Mouse (Mus musculus): ENCODE measurements around the gene Plekhb2.

DNA sequence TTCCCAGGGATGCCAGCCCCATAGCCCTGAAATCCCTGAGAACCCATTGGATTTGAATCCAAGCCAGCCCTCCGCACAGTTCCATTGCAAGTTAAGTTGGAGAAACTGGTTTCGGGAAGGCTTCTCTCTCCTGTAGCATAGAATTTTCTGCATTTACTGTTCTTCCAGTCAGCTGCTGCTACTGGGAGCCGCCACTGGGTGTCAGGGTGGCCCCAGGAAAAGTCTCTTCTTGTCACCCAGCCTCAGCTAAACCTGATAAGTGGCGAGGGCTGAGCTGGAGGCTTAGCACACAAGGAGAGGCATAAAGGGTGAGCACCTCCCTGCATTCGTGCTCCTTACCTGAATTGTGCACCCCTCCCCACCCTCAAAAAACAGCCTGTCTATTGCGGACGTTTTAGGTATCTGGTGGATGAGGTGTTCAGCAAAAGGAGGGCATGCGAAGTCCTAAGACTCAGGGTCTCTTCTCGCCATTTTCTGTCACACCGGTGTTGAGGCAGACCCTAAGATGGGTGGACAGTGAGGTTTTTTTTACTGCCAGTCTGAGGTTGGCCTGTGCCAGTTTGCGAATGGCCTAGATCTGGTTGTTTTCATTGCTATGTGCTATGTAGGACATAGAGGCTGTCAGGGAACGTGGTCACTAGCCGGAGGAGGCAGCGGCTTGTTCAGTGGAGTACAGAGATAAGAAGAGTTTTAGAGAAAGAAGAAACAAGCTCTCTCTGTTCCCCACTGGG is 41.9 kb downstream of the Plekhb2 start:
- TF ChIP-seq CTCF (IDR thresholded peaks at IDR 0.05; ENCODE audit: low read depth, low read length), result no peak
- TF ChIP-seq POLR2AphosphoS5 (IDR thresholded peaks at IDR 0.05; ENCODE audit: insufficient replicate concordance, low read depth, low read length), result no peak
- no peak for TF ChIP-seq GATA2 (IDR thresholded peaks at IDR 0.05; ENCODE audit: borderline replicate concordance, low read depth, low read length)
- no peak for TF ChIP-seq TAL1 (conservative IDR thresholded peaks at IDR 0.05; ENCODE audit: low read depth, low read length)

Data from G1E (cell line).